Mouse (Mus musculus): ENCODE measurements around the gene Tpd52l1. TPM values are rescaled to one million over a fixed set of nuclear protein-coding genes. Genes with fewer than 3 reads are reported as not detected.

The Tpd52l1 gene
- total RNA-seq, 2 experiments from 2014 or later, result not detected

Other genes starting within 250 kb of the Tpd52l1 start
- gene Hddc2, start 132.6 kb downstream of the Tpd52l1 start, total RNA-seq (2015), result 15.6 and 19.3 TPM in 2 replicates
- gene Hddc2, start 132.6 kb downstream of the Tpd52l1 start, total RNA-seq (2017), result 21.1 and 31.3 TPM in 2 replicates
- 4.1 and 4.2 TPM in 2 replicates for gene Rnf217, start 163.2 kb upstream of the Tpd52l1 start, total RNA-seq (2015)
- 2.4 and 2.6 TPM in 2 replicates for gene Rnf217, start 163.2 kb upstream of the Tpd52l1 start, total RNA-seq (2017)

Measured in megakaryocyte, adult 5-6 weeks (primary cell).